Comparison of ENCODE assay signal across 18 mouse cellular contexts in genomic region chr5:66156431-66156962, GRCm38 (mm10). TPM values are rescaled to one million over a fixed set of nuclear protein-coding genes. Genes with fewer than 3 reads are reported as not detected.
DNase-seq lines count a peak whose midpoint lies in the region; ATAC-seq lines count a peak whose summit lies in the region.
"Had no signal": no experiment of that assay in that cellular context is flagged by ENCODE, and none has a peak within 500 bp of the region (broad histone marks: within the 10 kb centered on the region; RNA-seq: fewer than 3 reads in every experiment).

No protein-coding gene starts in this region.

- no peak overlapping the region for H3K4me3 ChIP-seq in kidney, embryonic 14.5 days (ENCODE audit: low read length)
- no peak overlapping the region for H3K4me3 ChIP-seq in midbrain, embryonic 13.5 days (replicated peaks)
- no peak overlapping the region for H3K4me3 ChIP-seq in midbrain, embryonic 11.5 days (ENCODE audit: low read depth, low read length)
- no peak overlapping the region for H3K4me3 ChIP-seq in brown adipose tissue, adult 24 weeks (ENCODE audit: insufficient read depth, low read depth, low read length)
- H3K4me3 ChIP-seq: intestine, embryonic 15.5 days; liver, embryonic 15.5 days had no signal

- peaks cover 3% of the 10 kb centered on the region; the same call in 1 of the 2 replicates for H3K4me1 ChIP-seq in kidney, embryonic 14.5 days (ENCODE audit: control insufficient read depth, insufficient read depth, low read length)
- H3K4me1 ChIP-seq in midbrain, embryonic 13.5 days (replicated peaks), result peaks cover 16% of the 10 kb centered on the region
- H3K4me1 ChIP-seq in midbrain, embryonic 11.5 days (ENCODE audit: control insufficient read depth, insufficient read depth, low read length), result peaks cover under 1% of the 10 kb centered on the region
- no peaks in the 10 kb centered on the region for H3K4me1 ChIP-seq in brown adipose tissue, adult 24 weeks (ENCODE audit: control insufficient read depth, insufficient read depth, insufficient read length, low read length)

- no peak overlapping the region for H3K9ac ChIP-seq in kidney, embryonic 14.5 days (ENCODE audit: low read depth, low read length)
- H3K9ac ChIP-seq in midbrain, embryonic 13.5 days (replicated peaks), result no peak overlapping the region
- H3K9ac ChIP-seq in midbrain, embryonic 11.5 days (ENCODE audit: low read length), result no peak overlapping the region
- H3K9ac ChIP-seq: intestine, embryonic 15.5 days; liver, embryonic 15.5 days had no signal

- H3K9me3 ChIP-seq in kidney, embryonic 14.5 days (ENCODE audit: control insufficient read depth, low read length), result no peaks in the 10 kb centered on the region
- no peaks in the 10 kb centered on the region for H3K9me3 ChIP-seq in midbrain, embryonic 13.5 days
- H3K9me3 ChIP-seq in midbrain, embryonic 11.5 days (ENCODE audit: control insufficient read depth, low read length), result no peaks in the 10 kb centered on the region
- H3K9me3 ChIP-seq: intestine, embryonic 15.5 days; liver, embryonic 15.5 days had no signal

- H3K36me3 ChIP-seq in kidney, embryonic 14.5 days (ENCODE audit: control insufficient read depth, insufficient read depth, low read length), result no peaks in the 10 kb centered on the region
- H3K36me3 ChIP-seq in midbrain, embryonic 13.5 days, result no peaks in the 10 kb centered on the region
- H3K36me3 ChIP-seq in midbrain, embryonic 11.5 days (ENCODE audit: control insufficient read depth, insufficient read depth, low read length), result no peaks in the 10 kb centered on the region
- H3K36me3 ChIP-seq: intestine, embryonic 15.5 days; liver, embryonic 15.5 days had no signal

- peak; percentile 27 for DNase-seq in embryo, embryonic 10.5 days (ENCODE audit: low spot score)
- DNase-seq in embryo, embryonic 10 days (ENCODE audit: low spot score), result no peak
- peak; percentile 35 for DNase-seq in kidney, adult 11 months
- no peak for DNase-seq in midbrain, embryonic 11.5 days (ENCODE audit: low spot score, missing footprints)
- no peak for DNase-seq in thymus, adult 18-20 months
- DNase-seq: cerebellum, adult 9-11 months; gastrocnemius, postnatal 10 days; heart, adult 18-20 months; heart, postnatal 4 days; lung, postnatal 10 days; thymus, postnatal 25 days had no signal

- H3K4me2 ChIP-seq in kidney, embryonic 14.5 days (replicated peaks; ENCODE audit: low read depth, low read length), result no peak overlapping the region
- H3K4me2 ChIP-seq in midbrain, embryonic 13.5 days (replicated peaks), result no peak overlapping the region
- H3K4me2 ChIP-seq in midbrain, embryonic 11.5 days, result no peak overlapping the region
- H3K4me2 ChIP-seq: intestine, embryonic 15.5 days; liver, embryonic 15.5 days had no signal

- H3K27me3 ChIP-seq in kidney, embryonic 14.5 days (ENCODE audit: control insufficient read depth, insufficient read depth, low read length), result peaks cover 5% of the 10 kb centered on the region; the same call in 1 of the 2 replicates
- H3K27me3 ChIP-seq in midbrain, embryonic 13.5 days, result peaks cover 34% of the 10 kb centered on the region
- H3K27me3 ChIP-seq in midbrain, embryonic 11.5 days (ENCODE audit: control insufficient read depth, insufficient read depth, low read length), result peaks cover 14% of the 10 kb centered on the region
- H3K27me3 ChIP-seq: Patski had no signal

- 83% methylated on average over 9 of the region's 9 CpGs for WGBS in kidney, embryonic 14.5 days
- 30% methylated on average over 9 of the region's 9 CpGs for WGBS in midbrain, embryonic 13.5 days
- WGBS in midbrain, embryonic 11.5 days, result 52% methylated on average over 9 of the region's 9 CpGs

- ATAC-seq in kidney, embryonic 14.5 days (ENCODE audit: low FRiP score, low TSS enrichment), result no peak
- ATAC-seq in midbrain, embryonic 13.5 days, result 0 out of 2 replicates have a peak, but pooled peaks have one; percentile 50
- no peak for ATAC-seq in midbrain, embryonic 11.5 days (ENCODE audit: low FRiP score)
- ATAC-seq: activated CD4-positive, CD25-positive, alpha-beta regulatory T cell, adult 4 months; intestine, embryonic 15.5 days; Patski had no signal

- no peak overlapping the region for H3K27ac ChIP-seq in kidney, embryonic 14.5 days (ENCODE audit: low read depth, low read length)
- no peak overlapping the region for H3K27ac ChIP-seq in midbrain, embryonic 13.5 days
- no peak overlapping the region for H3K27ac ChIP-seq in midbrain, embryonic 11.5 days (ENCODE audit: low read depth, low read length)
- peak overlapping the region; percentile 59 for H3K27ac ChIP-seq in brown adipose tissue, adult 24 weeks (replicated peaks; ENCODE audit: low read depth, low read length)
- H3K27ac ChIP-seq: intestine, embryonic 15.5 days; liver, embryonic 15.5 days had no signal

RNA-seq across cellular contexts. Expression of gene Rbm47, which starts 16.4 kb away (rescaled TPM):
- 27.6 and 45.6 TPM in 2 replicates for polyA plus RNA-seq in kidney, embryonic 14.5 days (2014; fragmentation: Nextera tagmentation; extraction: Ambion mirVana)
- polyA plus RNA-seq in midbrain, embryonic 13.5 days (2015; fragmentation: Nextera tagmentation; extraction: Ambion mirVana), result 1.3 and 2.5 TPM in 2 replicates
- 1.2 and 2.1 TPM in 2 replicates for polyA plus RNA-seq in midbrain, embryonic 11.5 days (2014; fragmentation: Nextera tagmentation; extraction: Ambion mirVana)
- polyA plus RNA-seq in brown adipose tissue, adult 24 weeks (2012; ENCODE audit: insufficient read depth, insufficient read length, missing spikeins), result 36.3 and 37.5 TPM in 2 replicates

Comparison
In these comparisons a context has a peak if more than half of its experiments do, and no peak if none do; other contexts are left out.
1. DNase-seq: peak in embryo, embryonic 10.5 days (single experiment) and kidney, adult 11 months (single experiment); none in embryo, embryonic 10 days (single experiment), midbrain, embryonic 11.5 days (single experiment) and thymus, adult 18-20 months (0 of 2).